Mouse (Mus musculus) lung, adult 18-20 months (tissue): Measurements from ENCODE around the gene Bicc1.

ENCODE experiments used
- DNase-seq, 2 experiments: peaks; one replicate each; pipeline ENCODE4 v3.0.0; 2022; ENCODE audit warnings: mixed read lengths in 2 of 2

The Bicc1 gene

DNA sequence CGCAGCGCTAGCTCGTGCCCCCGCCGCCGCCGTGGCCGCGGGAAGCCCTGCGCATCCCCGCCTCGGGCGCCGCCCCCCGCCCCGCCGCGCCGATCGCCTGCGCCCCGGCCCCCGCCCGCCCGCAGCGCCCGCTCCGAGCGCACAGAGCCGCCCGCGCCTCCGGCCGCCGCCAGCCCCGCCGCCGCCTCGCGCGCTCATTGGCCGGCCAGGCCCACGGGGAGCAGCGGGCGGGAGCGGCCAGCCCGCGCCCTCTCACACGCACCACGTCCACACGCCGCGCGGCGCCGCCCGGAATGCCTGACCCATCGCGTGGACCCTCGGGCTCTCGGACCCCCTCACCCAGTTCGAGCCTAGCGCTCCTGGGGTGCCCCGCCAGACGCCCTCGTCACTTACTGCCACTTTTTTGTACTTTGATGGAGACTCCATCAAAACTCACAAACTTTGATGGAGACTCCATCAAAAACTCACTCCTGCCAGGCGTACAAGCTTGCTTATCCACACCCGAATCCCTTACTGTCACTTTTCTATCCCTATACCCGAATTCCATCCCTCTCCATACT is at the start of gene Bicc1:
TSS of gene Bicc1 (minus strand) at position 25 of the 560 bp plus-strand sequence.
- peak; percentile 11 to 36 for DNase-seq

- DNase-seq: no peak
Measured at GRCm38 (mm10) chr10:71201512-71201911, 42.0 kb upstream of the Bicc1 start.

- no peak for DNase-seq
Measured at GRCm38 (mm10) chr10:71200964-71201363, 41.5 kb upstream of the Bicc1 start.

DNA sequence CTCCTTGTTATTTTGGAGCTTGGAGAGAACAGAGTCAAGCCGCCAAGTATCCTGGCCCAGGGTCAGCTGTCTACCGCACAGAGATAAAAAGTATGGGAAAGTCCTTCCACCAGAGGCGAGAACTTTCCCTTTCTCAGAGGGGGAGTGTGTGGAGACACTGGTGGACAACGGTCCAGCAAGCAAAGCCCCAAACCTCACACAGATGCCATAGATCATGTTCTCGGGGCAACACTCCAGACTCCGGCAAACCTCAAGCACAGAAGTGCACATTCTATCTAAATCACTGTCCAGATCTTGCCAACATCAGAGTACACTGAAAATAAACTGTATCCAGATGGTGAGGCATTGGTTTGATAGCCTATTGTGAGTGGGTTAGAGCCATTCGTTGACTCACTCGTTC is 39.2 kb upstream of the Bicc1 start:
- DNase-seq: peak in 1 of 2 experiments; percentile 8

DNA sequence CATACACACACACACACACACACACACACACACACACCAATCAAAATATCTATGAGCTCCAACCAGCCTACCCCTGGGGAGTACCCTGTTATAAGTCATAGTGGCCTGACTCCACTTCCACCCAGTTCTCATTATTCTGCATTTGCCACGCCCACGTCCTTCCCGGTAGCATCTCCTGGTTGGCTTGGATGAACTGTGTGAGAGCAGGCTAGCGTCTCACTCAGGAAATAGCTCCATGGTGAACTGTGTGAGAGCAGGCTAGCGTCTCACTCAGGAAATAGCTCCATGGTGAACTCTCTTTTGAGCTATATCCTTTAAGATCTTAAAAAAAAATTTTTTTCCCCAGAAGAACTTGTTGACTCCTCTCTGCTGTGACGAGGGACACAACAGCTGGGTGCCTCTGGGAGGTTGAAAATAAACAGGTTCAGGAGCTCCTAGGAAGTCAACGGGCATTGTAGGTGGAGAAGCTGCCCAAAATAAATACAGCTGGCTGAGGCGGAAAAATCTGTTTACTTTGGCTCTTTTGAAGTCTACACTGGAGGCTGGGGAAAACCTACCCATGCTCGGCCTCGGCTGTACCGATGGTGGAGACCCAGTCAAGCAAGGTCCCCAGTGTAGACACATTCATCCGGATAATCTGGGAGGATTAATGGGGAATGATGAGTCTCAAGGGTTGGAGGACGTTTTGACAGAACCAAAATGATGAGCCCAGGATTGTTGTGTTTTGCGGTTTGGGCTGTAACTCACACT is 37.7 kb upstream of the Bicc1 start:
- no peak for DNase-seq

DNA sequence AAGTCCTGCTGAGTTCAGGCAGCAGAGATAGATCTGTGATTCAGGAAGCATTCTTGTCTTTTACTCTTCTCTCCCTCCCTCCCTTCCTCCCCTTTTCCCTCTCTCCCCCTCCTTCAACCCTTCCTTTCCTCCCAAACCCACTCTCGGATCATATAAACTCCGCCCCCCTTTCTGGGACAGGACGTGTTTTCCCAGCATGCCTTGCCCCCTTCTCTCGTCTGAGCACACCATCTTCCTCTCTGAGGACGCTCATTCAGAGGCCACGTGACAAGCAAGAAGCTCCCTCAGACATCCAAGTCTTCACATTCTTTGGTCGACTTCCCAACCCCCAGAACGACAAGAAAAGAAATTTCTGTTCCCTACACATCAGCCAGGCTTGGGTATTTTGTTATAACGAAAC is 36.0 kb upstream of the Bicc1 start:
- peak; percentile 7 to 19 for DNase-seq

DNA sequence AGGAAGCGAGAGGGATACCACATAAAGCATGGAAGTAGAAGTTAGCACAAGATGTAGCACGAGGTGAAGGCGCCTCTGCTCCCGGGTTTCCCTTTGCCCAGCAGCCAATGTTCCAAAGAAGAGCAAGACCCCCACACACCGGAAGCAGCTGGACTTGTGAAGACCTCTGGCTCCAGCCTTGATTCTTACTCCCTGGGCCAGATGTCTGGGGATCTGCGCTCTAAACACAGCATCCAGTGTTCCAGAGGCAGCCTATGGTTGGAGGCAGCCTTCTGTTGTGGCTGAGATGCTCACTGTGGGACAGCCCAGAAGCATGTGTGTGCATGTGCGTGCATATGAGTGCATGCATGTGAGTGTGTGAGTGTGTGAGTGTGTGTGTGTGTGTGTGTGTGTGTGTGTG is 35.2 kb upstream of the Bicc1 start:
- DNase-seq: no peak

GRCm38 (mm10) chr10:71193319-71193718 is 33.8 kb upstream of the Bicc1 start:
- DNase-seq: no peak

DNA sequence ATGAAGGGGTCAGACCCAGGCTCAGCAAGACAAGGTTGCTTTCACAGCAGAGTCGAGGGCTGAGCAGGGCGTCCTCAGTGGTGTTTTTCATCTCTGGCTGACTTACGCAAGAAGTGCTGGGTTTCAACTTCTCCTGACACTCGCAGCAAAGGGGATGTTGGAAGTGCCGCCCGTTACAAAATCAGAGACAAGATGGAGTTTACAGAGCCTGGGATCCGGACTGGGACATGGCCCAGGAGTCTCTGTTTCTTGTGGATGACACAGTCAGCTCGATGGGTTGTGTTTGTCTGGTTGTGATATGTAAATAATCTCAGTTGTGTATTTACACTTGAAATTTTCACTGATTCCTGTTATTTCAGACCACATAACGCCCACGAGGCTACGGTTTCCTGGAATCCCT is 33.4 kb upstream of the Bicc1 start:
- peak; percentile 40 to 42 for DNase-seq

- no peak for DNase-seq
Measured at GRCm38 (mm10) chr10:71188681-71189080, 29.2 kb upstream of the Bicc1 start.

DNA sequence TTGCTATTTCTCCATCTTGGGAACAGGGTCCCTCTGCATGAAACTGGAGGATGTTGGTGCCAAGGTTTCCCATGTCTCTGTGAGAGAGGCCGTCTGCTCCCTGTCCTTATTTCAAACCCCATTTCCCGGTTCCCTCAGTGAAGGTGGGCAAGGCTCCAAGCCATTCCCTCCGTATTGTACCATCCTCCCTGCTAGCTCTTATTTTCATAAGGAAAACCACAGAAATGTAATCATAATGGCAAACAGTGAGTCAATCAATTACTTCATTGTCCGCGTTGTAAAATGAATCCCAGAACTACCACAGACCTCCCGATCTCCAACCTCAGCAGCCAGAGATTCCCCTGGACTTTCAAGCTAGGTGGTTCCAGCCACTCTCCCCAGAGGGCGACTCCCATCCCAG is 25.6 kb upstream of the Bicc1 start:
- no peak for DNase-seq

GRCm38 (mm10) chr10:71183339-71184031 is 24.0 kb upstream of the Bicc1 start:
- DNase-seq: no peak

DNA sequence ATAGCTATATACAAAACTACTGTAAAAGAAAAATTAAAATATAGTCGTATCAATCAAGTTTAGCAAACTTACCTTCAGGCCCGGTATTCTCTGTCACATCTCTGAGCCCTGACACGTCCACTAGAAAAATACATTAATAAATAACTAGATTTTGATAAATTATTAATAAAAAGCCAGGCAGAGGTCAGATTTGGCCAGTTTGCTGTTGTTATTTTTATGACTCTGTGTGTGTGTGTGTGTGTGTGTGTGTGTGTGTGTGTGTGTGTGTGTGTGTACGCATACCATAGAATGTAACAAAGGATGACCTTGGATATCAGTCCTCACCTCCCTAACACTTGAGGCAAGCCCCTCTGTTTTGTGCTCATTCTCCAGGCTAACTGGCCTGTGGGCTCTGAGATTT is 22.4 kb upstream of the Bicc1 start:
- no peak for DNase-seq

DNA sequence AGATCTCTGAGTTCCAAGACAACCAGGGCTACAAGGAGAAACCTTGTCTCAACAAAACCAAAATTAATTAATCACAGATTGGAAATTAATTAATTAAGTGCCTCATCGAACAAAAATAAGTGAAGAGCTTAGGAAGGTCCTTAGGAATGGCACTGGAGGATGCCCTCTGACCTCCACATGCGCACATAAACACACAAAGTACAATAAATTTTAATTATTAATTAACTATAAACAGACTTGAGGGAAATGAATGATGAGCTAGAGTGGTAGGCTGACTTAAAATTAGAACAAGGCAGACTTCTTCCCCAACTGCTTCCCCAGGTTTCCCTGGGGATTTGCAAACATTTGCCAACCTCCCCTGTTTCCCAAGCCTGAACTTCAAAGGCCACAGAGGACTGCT is 21.6 kb upstream of the Bicc1 start:
- DNase-seq: no peak

DNA sequence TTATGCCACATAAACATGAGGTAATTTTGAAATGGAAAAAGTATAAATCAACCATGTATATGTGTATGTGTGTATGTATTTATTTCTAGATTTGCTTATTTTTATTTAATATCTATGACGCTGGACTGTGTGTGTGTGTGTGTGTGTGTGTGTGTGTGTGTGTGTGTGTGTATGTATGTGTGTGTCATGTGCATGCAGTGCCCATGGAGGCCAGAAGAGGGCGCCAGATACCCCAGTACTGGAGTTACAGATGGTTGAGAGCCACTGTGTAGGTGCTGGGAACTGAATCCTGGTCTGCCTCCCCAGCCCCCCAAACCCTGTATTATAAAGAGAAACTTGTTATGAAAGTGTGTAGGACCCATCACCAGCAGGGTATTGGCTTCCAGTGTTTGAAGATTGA is 20.6 kb upstream of the Bicc1 start:
- DNase-seq: no peak

- no peak for DNase-seq
Measured at GRCm38 (mm10) chr10:71177201-71177600, 17.7 kb upstream of the Bicc1 start.

DNA sequence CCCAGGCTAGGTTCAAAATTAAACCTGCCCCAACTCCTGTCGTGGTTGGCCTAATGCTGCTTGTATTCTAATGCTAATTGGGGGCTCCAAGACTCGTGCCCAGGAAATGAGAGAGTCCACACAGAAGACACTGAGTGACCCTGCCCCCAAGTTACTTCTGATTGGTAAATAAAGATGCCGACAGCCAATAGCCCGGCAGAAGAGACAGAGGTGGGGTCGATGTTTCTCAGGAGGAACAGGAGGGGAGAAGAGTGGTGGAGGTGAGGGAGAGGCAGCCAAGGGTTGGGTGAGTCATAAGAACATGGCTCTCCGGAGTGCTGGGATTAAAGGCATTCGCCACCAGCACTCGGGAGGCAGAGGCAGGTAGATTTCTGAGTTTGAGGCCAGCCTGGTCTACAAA is 16.8 kb upstream of the Bicc1 start:
- DNase-seq: no peak

DNA sequence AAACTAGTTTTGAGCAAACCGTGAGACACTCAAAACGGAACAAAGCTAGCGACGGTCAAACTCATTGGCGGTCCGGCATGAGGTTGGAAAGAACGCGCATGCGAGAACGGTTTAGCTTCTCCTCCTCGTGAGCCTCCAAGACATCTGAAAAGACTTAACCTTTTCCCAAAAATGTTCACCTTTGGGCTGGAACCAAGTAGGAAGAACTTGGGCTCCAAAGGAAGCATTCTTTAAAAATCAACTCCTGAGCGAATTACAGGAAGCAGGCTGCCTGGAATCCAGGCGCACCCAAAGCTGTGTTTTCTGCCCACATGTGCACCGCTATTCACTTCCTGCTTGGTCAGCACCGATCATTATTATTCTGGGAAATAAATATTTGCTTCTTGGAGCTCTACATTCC is 15.8 kb upstream of the Bicc1 start:
- DNase-seq: no peak

- DNase-seq: no peak
Measured at GRCm38 (mm10) chr10:71171414-71171813, 11.9 kb upstream of the Bicc1 start.

GRCm38 (mm10) chr10:71170771-71171170 is 11.3 kb upstream of the Bicc1 start:
- no peak for DNase-seq

- DNase-seq: no peak
Measured at GRCm38 (mm10) chr10:71169811-71170210, 10.3 kb upstream of the Bicc1 start.

DNA sequence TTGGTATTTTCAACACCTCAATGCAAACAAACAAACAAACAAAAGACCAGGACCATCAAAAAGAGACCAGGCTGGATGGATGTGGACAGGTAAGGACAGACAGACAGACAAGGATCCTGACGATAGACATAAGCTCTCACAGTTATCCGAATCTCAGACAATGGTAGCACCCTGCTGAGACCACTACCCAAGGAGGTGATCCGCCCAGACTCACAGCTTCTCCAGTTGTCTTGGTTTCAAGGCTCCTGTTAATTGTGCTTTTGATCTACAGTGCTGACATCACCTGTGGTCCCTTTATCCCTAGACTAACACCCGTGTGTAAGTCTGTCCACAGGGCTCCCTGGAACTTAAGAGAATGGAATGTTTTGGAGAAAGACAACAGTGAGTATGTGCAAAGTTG is 9.7 kb upstream of the Bicc1 start:
- DNase-seq: no peak

GRCm38 (mm10) chr10:71160449-71160848 is 949 bp upstream of the Bicc1 start:
- no peak for DNase-seq
